Mouse (Mus musculus): Measurements from ENCODE around the gene Iqgap2.

The Iqgap2 gene

GRCm38 (mm10) chr13:95779261-95779660 lies 112.5 kb downstream of the Iqgap2 start:
- DNase-seq (ENCODE audit: low read depth, low spot score), result no peak

DNA sequence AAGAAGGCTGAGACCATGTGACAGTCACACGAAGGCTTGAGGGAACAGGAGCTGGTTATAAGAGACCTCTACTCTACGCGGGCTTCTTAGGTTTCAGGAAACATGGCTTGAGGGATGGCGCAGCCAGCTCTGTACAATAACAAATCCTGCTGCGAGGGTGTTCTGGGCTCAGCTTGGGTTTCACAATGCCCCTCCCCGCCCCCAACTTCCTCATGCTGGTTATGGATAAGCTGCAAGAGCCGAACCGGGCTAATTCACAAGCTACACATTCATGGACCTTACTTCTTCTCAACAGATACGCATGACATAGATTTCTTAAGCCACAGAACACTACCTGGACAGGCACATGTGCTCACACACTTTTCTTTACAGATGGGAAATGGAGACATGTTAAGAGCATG lies 113.0 kb downstream of the Iqgap2 start:
- DNase-seq (ENCODE audit: low read depth, low spot score), result no peak

- no peak for DNase-seq (ENCODE audit: low read depth, low spot score)
Measured at GRCm38 (mm10) chr13:95777651-95778391, 113.9 kb downstream of the Iqgap2 start.

DNA sequence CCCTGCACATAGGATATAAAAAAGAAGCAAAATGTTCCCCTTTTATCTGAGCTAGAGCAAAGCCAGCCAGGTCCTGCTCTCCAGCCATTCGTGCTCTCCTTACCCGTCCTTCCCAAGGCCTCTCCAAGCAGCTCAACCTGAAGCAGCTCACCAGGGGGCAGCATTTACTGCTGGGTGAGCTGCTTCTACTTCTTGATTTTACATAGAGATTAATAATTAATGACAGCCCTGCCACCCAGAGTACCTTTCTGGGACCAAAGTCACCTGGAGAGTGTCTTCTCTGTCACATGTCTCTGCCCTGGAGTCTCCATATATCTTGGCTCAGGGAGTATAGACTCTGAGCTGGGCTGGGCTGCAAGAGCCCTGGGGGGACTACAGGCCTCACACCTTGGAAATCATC lies 114.5 kb downstream of the Iqgap2 start:
- peak; percentile 46 for DNase-seq (ENCODE audit: low read depth, low spot score)

DNA sequence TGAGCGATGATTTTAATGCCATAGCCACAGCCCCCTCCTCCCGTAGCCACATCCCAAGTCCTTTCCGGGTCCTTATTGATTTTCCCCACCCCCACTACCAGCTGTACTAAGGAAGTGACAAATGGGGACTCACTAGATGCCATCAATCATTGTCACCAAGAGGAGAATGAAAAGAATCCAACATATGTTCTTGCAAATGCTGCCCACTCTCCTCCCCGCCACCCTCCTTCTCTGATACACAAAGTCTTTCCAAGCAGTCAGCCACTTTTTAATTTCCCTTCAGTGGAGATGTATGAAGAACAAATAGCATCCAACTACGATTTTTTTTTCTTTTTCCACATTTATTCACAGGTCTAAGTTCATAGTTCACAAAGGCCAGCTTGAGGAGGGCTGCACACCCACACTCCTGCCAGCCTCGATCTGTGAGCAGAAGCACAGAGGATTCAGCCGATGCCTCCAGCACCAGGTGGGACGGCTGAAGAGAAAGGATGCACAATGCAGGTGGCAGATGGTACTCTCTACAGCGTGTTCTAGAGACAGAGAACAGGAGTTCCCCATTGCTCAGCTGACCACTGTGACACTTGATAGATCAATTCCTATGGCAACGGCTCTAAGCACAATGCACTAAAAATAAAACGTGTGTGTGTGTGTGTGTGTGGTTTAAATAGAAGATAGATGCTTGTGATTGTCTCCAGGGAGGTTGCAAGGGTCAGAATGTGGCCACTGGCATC lies 116.6 kb downstream of the Iqgap2 start:
- DNase-seq (ENCODE audit: low read depth, low spot score), result no peak

DNA sequence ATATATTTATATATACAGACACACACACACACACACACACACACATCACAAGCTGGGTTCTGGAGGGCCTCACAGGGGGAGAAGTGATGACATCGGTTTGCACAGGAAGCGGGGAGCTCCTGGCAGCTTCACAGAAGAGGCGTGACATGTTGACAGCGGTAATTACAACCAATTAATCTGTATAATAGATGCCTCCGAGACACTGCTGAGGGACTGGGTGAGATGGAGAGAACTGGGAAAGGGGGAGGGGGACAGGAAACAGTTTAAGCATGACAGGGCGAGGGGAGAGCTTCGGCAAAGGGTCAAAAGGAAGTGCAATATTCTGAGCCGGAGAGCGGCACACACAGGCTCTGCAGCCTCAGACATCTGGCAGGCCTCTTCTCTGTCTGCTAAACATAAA lies 126.7 kb downstream of the Iqgap2 start:
- DNase-seq (ENCODE audit: low read depth, low spot score), result no peak

- peak; percentile 40 for DNase-seq (ENCODE audit: low read depth, low spot score)
Measured at GRCm38 (mm10) chr13:95763876-95764517, 127.7 kb downstream of the Iqgap2 start.

- no peak for DNase-seq (ENCODE audit: low read depth, low spot score)
Measured at GRCm38 (mm10) chr13:95759810-95760209, 131.9 kb downstream of the Iqgap2 start.

DNA sequence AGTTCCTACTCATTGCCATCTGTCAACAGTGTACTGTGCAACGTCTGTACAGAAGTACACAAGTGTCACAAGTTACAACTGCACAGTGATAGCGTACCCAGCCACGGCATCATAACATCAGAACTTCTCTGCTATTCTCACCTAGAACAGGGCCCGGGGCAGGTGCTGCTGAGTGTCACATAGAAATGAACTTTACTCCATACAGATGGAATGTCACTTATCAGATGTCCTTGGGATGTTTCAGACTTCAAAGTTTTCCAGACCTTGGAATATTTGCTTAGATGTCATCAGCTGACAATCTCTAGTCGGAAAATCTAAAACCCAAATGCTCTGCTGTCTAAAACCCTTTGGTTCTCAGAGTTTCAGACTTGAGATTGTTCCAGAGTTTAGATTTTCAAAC lies 137.4 kb downstream of the Iqgap2 start:
- no peak for DNase-seq (ENCODE audit: low read depth, low spot score)

GRCm38 (mm10) chr13:95752386-95752785 lies 139.3 kb downstream of the Iqgap2 start:
- no peak for DNase-seq (ENCODE audit: low read depth, low spot score)

DNA sequence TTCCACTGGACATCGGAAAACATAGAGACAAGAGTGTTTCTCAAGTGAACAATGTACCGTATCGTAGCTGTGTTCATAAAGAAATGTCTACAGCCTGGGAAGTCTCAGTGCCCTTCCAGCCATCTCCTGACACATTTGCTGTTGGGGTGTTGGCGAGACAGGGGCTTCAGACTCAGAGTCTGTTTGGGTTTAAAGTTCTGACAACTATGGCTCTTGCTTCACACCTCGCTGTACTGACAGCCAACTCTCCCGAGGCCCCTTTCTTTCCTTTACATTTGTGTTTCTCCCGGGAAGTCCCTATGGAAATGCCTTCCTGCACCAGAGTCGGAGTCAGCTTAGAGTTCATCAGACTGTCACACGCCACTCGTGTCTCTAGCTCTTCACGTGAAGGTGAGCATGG lies 144.2 kb downstream of the Iqgap2 start:
- no peak for DNase-seq (ENCODE audit: low read depth, low spot score)

DNA sequence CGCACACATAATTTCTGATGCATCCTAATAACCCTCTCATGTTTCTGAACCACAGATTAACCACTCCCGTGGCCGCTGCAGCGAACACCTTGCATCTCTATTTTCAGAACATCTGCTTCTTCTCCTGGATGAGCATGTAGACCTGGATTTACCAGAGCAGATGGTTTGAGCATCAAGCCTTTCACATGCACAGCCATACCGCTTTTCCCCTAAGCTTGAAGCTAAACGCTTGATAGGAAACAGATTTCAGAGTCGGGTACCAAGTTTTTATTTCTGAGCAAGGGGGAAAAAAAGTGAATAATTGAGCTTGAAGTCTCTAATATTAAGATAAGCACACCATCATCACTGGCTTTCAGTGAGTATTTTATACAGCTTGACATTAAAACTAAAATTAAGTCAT lies 144.6 kb downstream of the Iqgap2 start:
- DNase-seq (ENCODE audit: low read depth, low spot score), result no peak

GRCm38 (mm10) chr13:95746509-95746908 lies 145.2 kb downstream of the Iqgap2 start:
- peak; percentile 32 for DNase-seq (ENCODE audit: low read depth, low spot score)

DNA sequence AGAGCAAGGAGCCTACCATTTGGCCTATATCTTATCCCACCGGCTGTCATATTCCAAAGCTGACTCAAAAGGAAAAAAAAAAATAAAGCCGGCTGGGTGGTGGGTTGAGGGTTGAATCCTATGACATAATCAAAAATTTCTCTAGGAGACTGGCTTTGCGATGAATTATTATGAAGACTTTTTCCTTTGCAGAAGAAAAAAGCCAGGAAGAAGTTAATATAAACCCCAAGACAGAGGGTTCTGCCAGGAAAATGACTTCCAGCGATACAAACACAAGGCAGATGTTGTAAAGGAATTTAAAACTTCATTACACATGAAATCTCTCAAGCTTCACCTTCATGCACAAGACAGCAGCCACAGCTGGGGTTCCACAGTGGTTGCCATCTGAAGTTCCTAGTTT lies 146.3 kb downstream of the Iqgap2 start:
- DNase-seq (ENCODE audit: low read depth, low spot score), result no peak

- DNase-seq (ENCODE audit: low read depth, low spot score), result peak; percentile 13
Measured at GRCm38 (mm10) chr13:95742881-95743466, 148.7 kb downstream of the Iqgap2 start.

GRCm38 (mm10) chr13:95741813-95742689 lies 149.7 kb downstream of the Iqgap2 start:
- DNase-seq (ENCODE audit: low read depth, low spot score), result no peak

DNA sequence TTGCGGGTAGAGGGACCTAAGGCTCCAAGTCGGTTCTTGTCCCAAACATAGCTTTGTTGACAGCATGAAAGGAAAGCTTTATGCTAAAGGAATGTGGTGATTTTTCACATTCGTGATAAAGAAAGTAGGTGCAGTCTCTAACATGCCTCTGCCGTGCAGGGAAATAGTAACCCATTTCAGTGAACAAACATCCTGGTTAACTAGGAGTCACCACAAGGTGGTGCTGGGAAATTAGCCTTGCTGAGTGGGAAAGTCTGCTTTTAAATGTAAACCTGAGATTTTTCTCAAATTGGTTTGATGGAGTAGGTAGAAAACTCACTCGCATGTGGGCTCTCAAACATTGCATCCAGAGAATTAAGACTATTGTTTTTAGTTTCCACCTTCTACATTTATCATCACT lies 152.1 kb downstream of the Iqgap2 start:
- peak; percentile 42 for DNase-seq (ENCODE audit: low read depth, low spot score)

DNA sequence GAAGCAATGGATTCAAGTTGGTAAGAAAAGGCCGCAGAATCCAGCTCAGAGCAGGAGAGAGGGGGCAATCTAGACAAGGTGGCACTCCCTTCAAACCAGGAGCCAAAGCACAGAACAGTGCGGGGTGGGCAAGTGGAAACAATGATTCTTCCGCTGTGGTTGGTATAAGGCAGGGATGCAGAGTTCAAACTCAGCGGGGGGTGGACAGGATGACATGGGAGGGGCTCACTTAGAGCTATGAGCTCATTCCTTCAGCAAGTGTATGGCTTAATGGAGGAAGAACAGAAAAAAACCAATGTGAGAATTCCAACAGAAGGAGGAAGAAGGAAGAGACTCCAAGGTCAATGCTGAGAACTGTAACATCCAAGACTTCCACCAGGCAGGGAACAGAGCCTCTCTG lies 161.2 kb downstream of the Iqgap2 start:
- no peak for DNase-seq (ENCODE audit: low read depth, low spot score)

GRCm38 (mm10) chr13:95719320-95720232 lies 172.1 kb downstream of the Iqgap2 start:
- DNase-seq (ENCODE audit: low read depth, low spot score), result peak; percentile 94

GRCm38 (mm10) chr13:95715356-95715755 lies 176.4 kb downstream of the Iqgap2 start:
- DNase-seq (ENCODE audit: low read depth, low spot score), result no peak
